Mouse (Mus musculus): ENCODE results near the gene Gm17657. TPM values are rescaled to one million over a fixed set of nuclear protein-coding genes. Genes with fewer than 3 reads are reported as not detected.

Gene Gm17657
- polyA plus RNA-seq, 1 experiment from 2014 or later = not detected

DNA sequence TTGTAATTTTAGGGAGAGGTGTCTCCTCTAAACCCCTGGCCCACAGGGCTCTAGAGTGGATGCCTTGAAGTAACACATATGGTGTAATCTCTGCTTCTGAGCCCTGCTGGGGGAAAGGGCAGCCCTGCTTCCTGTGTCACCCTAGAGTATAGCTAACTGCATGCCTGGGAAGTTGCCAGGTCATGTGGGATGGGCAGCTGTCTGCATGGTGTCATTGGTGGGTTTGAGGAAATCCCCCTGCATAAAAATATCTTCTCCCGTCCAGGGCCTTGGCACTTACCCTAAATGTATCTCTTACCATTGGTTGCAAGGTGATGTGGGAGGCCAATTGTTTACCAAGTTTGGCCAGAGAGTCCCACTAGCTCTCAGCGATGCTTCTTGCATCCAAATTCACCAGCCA, 75.4 kb downstream of the Gm17657 start:
- no peaks in the 10 kb centered on the region for H3K9me3 ChIP-seq
- no peak for ATAC-seq (replicated peaks)
- no peaks in the 10 kb centered on the region for H3K4me1 ChIP-seq
- H3K36me3 ChIP-seq = no peaks in the 10 kb centered on the region
- no peak overlapping the region for H3K4me2 ChIP-seq (replicated peaks)
- H3K9ac ChIP-seq (replicated peaks) = no peak overlapping the region
- H3K27me3 ChIP-seq = no peaks in the 10 kb centered on the region
- 81% methylated on average over 2 of the region's 2 CpGs for WGBS
- no peak overlapping the region for H3K4me3 ChIP-seq
- no peak overlapping the region for H3K27ac ChIP-seq (replicated peaks)

DNA sequence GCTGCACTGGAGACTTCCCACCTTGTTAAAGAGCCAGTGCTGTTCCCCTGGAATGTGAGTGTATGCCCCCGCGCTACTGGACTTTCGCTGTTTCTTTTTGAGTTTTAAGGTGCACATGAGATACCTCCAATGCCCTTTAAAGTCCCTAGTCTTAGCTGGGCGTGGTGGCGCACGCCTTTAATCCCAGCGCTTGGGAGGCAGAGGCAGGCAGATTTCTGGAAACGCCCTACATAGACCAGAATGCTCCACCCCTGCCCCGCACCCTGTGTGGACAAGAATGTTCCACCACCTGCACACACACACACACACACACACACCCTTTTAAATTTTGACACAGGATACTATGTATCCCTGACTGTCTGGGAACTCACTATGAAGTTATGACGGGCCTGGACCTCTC, 76.0 kb downstream of the Gm17657 start:
- Histone ChIP-seq H3K4me3 (no peak overlapping the region), H3K9me3 (no peaks in the 10 kb centered on the region), H3K27ac (replicated peaks) (no peak overlapping the region), H3K9ac (replicated peaks) (no peak overlapping the region), H3K4me2 (replicated peaks) (no peak overlapping the region), H3K36me3 (no peaks in the 10 kb centered on the region), H3K27me3 (no peaks in the 10 kb centered on the region), H3K4me1 (no peaks in the 10 kb centered on the region)
- no peak for ATAC-seq (replicated peaks)
- 95% methylated on average over 10 of the region's 10 CpGs for WGBS

Small RNA genes lying within 50 kb of the gene (microRNA-seq; reads per million reads assigned to microRNA genes)
- not detected for gene Mir7667

Other genes starting within 250 kb of the Gm17657 start
- gene Pi16, start 232.0 kb downstream of the Gm17657 start, polyA plus RNA-seq (2015; fragmentation: Nextera tagmentation; extraction: Ambion mirVana) = 1.4 and 1.8 TPM in 2 replicates
- 432 and 464 TPM in 2 replicates for gene Mtch1, start 201.7 kb downstream of the Gm17657 start, polyA plus RNA-seq (2015; fragmentation: Nextera tagmentation; extraction: Ambion mirVana)
- 5.5 and 6.0 TPM in 2 replicates for gene Fgd2, start 188.7 kb downstream of the Gm17657 start, polyA plus RNA-seq (2015; fragmentation: Nextera tagmentation; extraction: Ambion mirVana)
- 15.6 and 17.7 TPM in 2 replicates for gene Pim1, start 58.9 kb downstream of the Gm17657 start, polyA plus RNA-seq (2015; fragmentation: Nextera tagmentation; extraction: Ambion mirVana)
- 22.3 and 22.9 TPM in 2 replicates for gene Tbc1d22b, start 147 bp upstream of the Gm17657 start, polyA plus RNA-seq (2015; fragmentation: Nextera tagmentation; extraction: Ambion mirVana)
- gene Tmem217, start 2.7 kb upstream of the Gm17657 start, polyA plus RNA-seq (2015; fragmentation: Nextera tagmentation; extraction: Ambion mirVana) = 1.3 and 1.6 TPM in 2 replicates
- 97.0 and 109 TPM in 2 replicates for gene Rnf8, start 65.2 kb upstream of the Gm17657 start, polyA plus RNA-seq (2015; fragmentation: Nextera tagmentation; extraction: Ambion mirVana)
- 2.8 and 2.9 TPM in 2 replicates for gene Gm28043, start 65.2 kb upstream of the Gm17657 start, polyA plus RNA-seq (2015; fragmentation: Nextera tagmentation; extraction: Ambion mirVana)
- 144 and 155 TPM in 2 replicates for gene Cmtr1, start 111.0 kb upstream of the Gm17657 start, polyA plus RNA-seq (2015; fragmentation: Nextera tagmentation; extraction: Ambion mirVana)
- gene Ccdc167, start 167.4 kb upstream of the Gm17657 start, polyA plus RNA-seq (2015; fragmentation: Nextera tagmentation; extraction: Ambion mirVana) = 12.4 and 12.9 TPM in 2 replicates

Data from forebrain, embryonic 15.5 days (tissue).